Mouse (Mus musculus) ES-E14 (cell line): ENCODE results near the gene Mthfd1l. TPM values are rescaled to one million over a fixed set of nuclear protein-coding genes. Genes with fewer than 3 reads are reported as not detected.

ENCODE experiments used
- DNase-seq: peaks from one replicate; pipeline ENCODE4 v3.0.0-alpha.2; 2013; ENCODE audit warnings: low read depth, low spot score
- H3K27ac ChIP-seq: 2 replicates; pipeline ENCODE4 v1.5.1; 2012; ENCODE audit warnings: low read depth, mild to moderate bottlenecking, low read length, moderate library complexity, mixed read lengths; ENCODE audit not compliant: poor library complexity, insufficient read depth, severe bottlenecking
- H3K36me3 ChIP-seq: 2 replicates; pipeline ENCODE4 v1.6.1; 2012; ENCODE audit warnings: mild to moderate bottlenecking, low read length, moderate library complexity, mixed read lengths; ENCODE audit not compliant: control insufficient read depth, poor library complexity, insufficient read depth, severe bottlenecking
- H3K4me1 ChIP-seq, 2 experiments: fragments of 150-350 bp in 1 of 2; sonication (generic) in 1 of 2; 2 replicates each; pipeline ENCODE4 v1.6.1; 2012; ENCODE audit warnings: low read length in 2 of 2, mild to moderate bottlenecking in 1 of 2, mixed read lengths in 1 of 2; ENCODE audit not compliant: control insufficient read depth in 2 of 2, insufficient read depth in 2 of 2, poor library complexity in 1 of 2
- H3K4me3 ChIP-seq, 2 experiments: fragments of 150-350 bp in 1 of 2; sonication (generic) in 1 of 2; 2 replicates each; pipeline ENCODE4 v1.5.1; 2012; ENCODE audit warnings: low read length in 2 of 2, low read depth in 1 of 2, mild to moderate bottlenecking in 1 of 2, mixed read lengths in 1 of 2; ENCODE audit not compliant: insufficient read depth in 1 of 2, poor library complexity in 1 of 2, severe bottlenecking in 1 of 2
- H3K9ac ChIP-seq: 2 replicates; pipeline ENCODE4 v1.6.1; 2012; ENCODE audit warnings: low read depth, mild to moderate bottlenecking, low read length, mixed read lengths; ENCODE audit not compliant: poor library complexity, insufficient read depth, severe bottlenecking
- H3K9me3 ChIP-seq: fragments of 150-350 bp; sonication (generic); 2 replicates; pipeline ENCODE4 v1.6.1; 2012; ENCODE audit warnings: low read depth, mild to moderate bottlenecking, low read length; ENCODE audit not compliant: control insufficient read depth, insufficient read depth
- CHD2 ChIP-seq: IDR thresholded peaks from 2 replicates; pipeline ENCODE4 v1.6.1; 2014; ENCODE audit warnings: mild to moderate bottlenecking, low read depth, low read length, inconsistent platforms
- HCFC1 ChIP-seq: IDR thresholded peaks from 2 replicates; pipeline ENCODE4 v1.6.1; 2012; ENCODE audit warnings: low read length, inconsistent platforms, borderline replicate concordance; ENCODE audit not compliant: insufficient read depth
- MAFK ChIP-seq: IDR thresholded peaks from 2 replicates; pipeline ENCODE4 v1.6.1; 2014; ENCODE audit warnings: mild to moderate bottlenecking, low read depth, low read length, inconsistent platforms; ENCODE audit not compliant: insufficient read depth
- ZC3H11A ChIP-seq: IDR thresholded peaks from 2 replicates; pipeline ENCODE4 v1.6.1; 2012; ENCODE audit warnings: low read depth, mild to moderate bottlenecking, inconsistent platforms, low read length, borderline replicate concordance
- ZNF384 ChIP-seq: IDR thresholded peaks from 2 replicates; pipeline ENCODE4 v1.6.1; 2012; ENCODE audit warnings: low read depth, low read length, inconsistent platforms
- in situ Hi-C, 2 experiments: fragments of 600-800 bp; cut with MboI; formaldehyde crosslinking; loops; one replicate each; pipeline ENCODE4 v1.15.1; 2025; ENCODE audit warnings: low sequenced_read_pairs in 2 of 2, inconsistent platforms in 1 of 2; ENCODE audit not compliant: unreplicated experiment in 2 of 2
- total RNA-seq: library from RNA; depleted of rRNA; stranded (reverse); fragments of 300-350 nt; gene quantifications from 2 replicates; pipeline ENCODE4 v1.2.3, GENCODE M21; 2012

Gene Mthfd1l
- total RNA-seq, 1 experiment: 48.5 TPM

GRCm38 (mm10) chr10:4061071-4061987, 88.4 kb downstream of the Mthfd1l start:
- in situ Hi-C loops: no loop called here
- Histone ChIP-seq H3K9ac (no peak overlapping the region), H3K36me3 (peaks cover 6% of the 10 kb centered on the region; the same call in 1 of the 2 replicates), H3K9me3 (no peaks in the 10 kb centered on the region), H3K27ac (peak overlapping the region; percentile 71), H3K4me1 (peaks cover 6 to 12% of the 10 kb centered on the region in 2 experiments; a peak in 3 of 4 replicates), H3K4me3 (no peak overlapping the region; a peak in 1 of 4 replicates)
- DNase-seq: no peak
- no peak for TF ChIP-seq ZC3H11A
- no peak for TF ChIP-seq HCFC1
- TF ChIP-seq ZNF384: no peak
- no peak for TF ChIP-seq CHD2
- TF ChIP-seq MAFK: no peak

- TF ChIP-seq CHD2 (no peak), ZC3H11A (no peak), ZNF384 (no peak), MAFK (no peak)
- Histone ChIP-seq H3K27ac (no peak overlapping the region), H3K9me3 (no peaks in the 10 kb centered on the region), H3K9ac (no peak overlapping the region), H3K36me3 (peaks cover 3% of the 10 kb centered on the region; the same call in 1 of the 2 replicates), H3K4me3 (no peak overlapping the region), H3K4me1 (peaks cover 6 to 12% of the 10 kb centered on the region in 2 experiments; a peak in 3 of 4 replicates)
- no peak for DNase-seq
- in situ Hi-C loops: no loop called here
Observed at GRCm38 (mm10) chr10:4063537-4063936, 90.6 kb downstream of the Mthfd1l start.

- Histone ChIP-seq H3K4me3 (no peak overlapping the region), H3K9ac (no peak overlapping the region), H3K4me1 (peaks cover 4 to 9% of the 10 kb centered on the region in 2 experiments; a peak in 3 of 4 replicates), H3K9me3 (no peaks in the 10 kb centered on the region), H3K36me3 (peaks cover 3% of the 10 kb centered on the region; the same call in 1 of the 2 replicates), H3K27ac (no peak overlapping the region)
- no peak for TF ChIP-seq CHD2
- TF ChIP-seq ZC3H11A: no peak
- TF ChIP-seq HCFC1: no peak
- TF ChIP-seq MAFK: no peak
- no peak for TF ChIP-seq ZNF384
- no peak for DNase-seq
- in situ Hi-C loops: no loop called here
Observed at GRCm38 (mm10) chr10:4065295-4066084, 92.6 kb downstream of the Mthfd1l start.

GRCm38 (mm10) chr10:4069258-4069826, 96.4 kb downstream of the Mthfd1l start:
- TF ChIP-seq ZC3H11A: no peak
- no peak for TF ChIP-seq CHD2
- no peak for TF ChIP-seq ZNF384
- TF ChIP-seq MAFK: no peak
- TF ChIP-seq HCFC1: no peak
- Histone ChIP-seq H3K9me3 (no peaks in the 10 kb centered on the region), H3K4me3 (no peak overlapping the region), H3K4me1 (no peaks in the 10 kb centered on the region), H3K27ac (no peak overlapping the region), H3K36me3 (no peaks in the 10 kb centered on the region; the same call in 1 of the 2 replicates), H3K9ac (no peak overlapping the region)
- in situ Hi-C loops: no loop called here
- no peak for DNase-seq
